ENCODE assay signal across 29 mouse cellular contexts in the genomic region with DNA sequence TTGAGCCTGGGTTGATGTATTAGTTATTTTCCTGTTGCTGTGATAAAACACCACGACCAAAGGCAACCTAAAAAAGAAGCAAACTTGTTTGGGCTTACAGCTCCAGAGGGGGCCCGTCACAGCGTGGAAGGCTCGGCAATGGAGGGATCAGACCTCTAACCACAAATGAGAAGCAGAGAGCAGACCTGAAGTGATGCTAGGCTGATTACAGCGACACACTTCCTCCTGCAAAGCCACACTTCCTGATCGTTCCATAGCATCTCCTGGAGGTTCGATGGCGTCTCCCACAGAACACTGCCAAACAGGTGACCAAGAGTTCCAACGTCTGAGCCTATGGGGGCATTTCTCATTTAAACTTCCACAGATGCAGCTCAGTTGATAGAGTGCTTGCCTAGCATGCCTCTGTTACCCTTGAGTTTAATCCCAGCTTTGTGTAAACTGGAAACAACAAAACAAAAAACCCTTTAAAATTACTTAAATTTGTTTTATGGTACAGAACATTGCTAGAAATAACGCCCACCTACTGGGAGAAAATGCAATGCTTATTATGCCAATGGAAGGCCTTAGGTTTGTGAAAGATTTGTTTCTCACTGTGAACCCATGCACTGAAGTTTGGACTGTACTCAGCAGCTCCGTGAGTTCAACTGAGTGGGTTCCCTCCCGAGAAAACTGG.
A peak's percentile ranks its signal among the peaks of the same experiment; 100 is the strongest.
DNase-seq lines count a peak whose midpoint lies in the region; ATAC-seq and TF ChIP-seq lines count a peak whose summit lies in the region.
"Had no signal": no experiment of that assay in that cellular context is flagged by ENCODE, and none has a peak within 500 bp of the region (broad histone marks: within the 10 kb centered on the region; RNA-seq: fewer than 3 reads in every experiment).

No protein-coding gene starts in this region.

- peaks cover 52% of the 10 kb centered on the region for H3K4me1 ChIP-seq in G1E (ENCODE audit: insufficient read depth, low read depth, low read length)
- peaks cover 48% of the 10 kb centered on the region for H3K4me1 ChIP-seq in liver, embryonic 12.5 days
- H3K4me1 ChIP-seq: intestine, embryonic 15.5 days; limb, embryonic 12.5 days had no signal

- H3K27me3 ChIP-seq in G1E (ENCODE audit: insufficient read depth, low read length), result no peaks in the 10 kb centered on the region
- no peaks in the 10 kb centered on the region for H3K27me3 ChIP-seq in liver, embryonic 12.5 days (replicated peaks)
- H3K27me3 ChIP-seq: CH12.LX; embryonic facial prominence, embryonic 15.5 days; forebrain, embryonic 12.5 days; heart, embryonic 12.5 days; intestine, embryonic 15.5 days; limb, embryonic 12.5 days had no signal

- WGBS in liver, embryonic 12.5 days (ENCODE audit: insufficient replicate concordance), result 27% methylated on average over 12 of the region's 12 CpGs

- H3K36me3 ChIP-seq in G1E (replicated peaks), result no peaks in the 10 kb centered on the region
- H3K36me3 ChIP-seq in liver, embryonic 12.5 days, result no peaks in the 10 kb centered on the region
- H3K36me3 ChIP-seq: embryonic facial prominence, embryonic 10.5 days; embryonic facial prominence, embryonic 15.5 days; forebrain, embryonic 12.5 days; heart, embryonic 12.5 days; intestine, embryonic 15.5 days; limb, embryonic 12.5 days had no signal

- H3K9ac ChIP-seq in liver, embryonic 12.5 days, result 0 out of 2 replicates have a peak overlapping the region, but pooled peaks have one; percentile 6
- H3K9ac ChIP-seq: embryonic facial prominence, embryonic 15.5 days; forebrain, embryonic 12.5 days; forebrain, postnatal 0 days; heart, embryonic 12.5 days; intestine, embryonic 15.5 days; limb, embryonic 12.5 days had no signal

- H3K27ac ChIP-seq in liver, embryonic 12.5 days, result peak overlapping the region; percentile 68
- H3K27ac ChIP-seq: embryonic facial prominence, embryonic 10.5 days; embryonic facial prominence, embryonic 15.5 days; forebrain, embryonic 12.5 days; intestine, embryonic 15.5 days; limb, embryonic 12.5 days had no signal

- peak overlapping the region; percentile 47; the same call in 1 of the 2 replicates for H3K4me3 ChIP-seq in G1E (ENCODE audit: low read depth, low read length)
- no peak overlapping the region for H3K4me3 ChIP-seq in liver, embryonic 12.5 days
- H3K4me3 ChIP-seq: embryonic facial prominence, embryonic 10.5 days; embryonic facial prominence, embryonic 15.5 days; forebrain, embryonic 12.5 days; heart, embryonic 12.5 days; intestine, embryonic 15.5 days; limb, embryonic 12.5 days had no signal

- TF ChIP-seq CTCF in G1E (IDR thresholded peaks at IDR 0.05; ENCODE audit: low read depth, low read length), result no peak

- peak; percentile 22; the same call in 1 of the 2 replicates for ATAC-seq in G1E (ENCODE audit: extremely low read depth, insufficient number of reproducible peaks, low FRiP score, poor library complexity, severe bottlenecking)
- no peak for ATAC-seq in liver, embryonic 12.5 days
- peak; percentile 43; the same call in 1 of the 2 replicates for ATAC-seq in megakaryocyte, adult 5-6 weeks (ENCODE audit: poor library complexity, severe bottlenecking)
- no peak for ATAC-seq in megakaryocyte-erythroid progenitor cell, adult 5-6 weeks (replicated peaks; ENCODE audit: low FRiP score, low TSS enrichment, poor library complexity, severe bottlenecking)
- ATAC-seq: forebrain, postnatal 0 days; hindbrain, embryonic 16.5 days; intestine, embryonic 15.5 days; lung, postnatal 0 days; midbrain, embryonic 16.5 days had no signal

- H3K4me2 ChIP-seq in liver, embryonic 12.5 days, result peak overlapping the region; percentile 14
- H3K4me2 ChIP-seq: embryonic facial prominence, embryonic 15.5 days; forebrain, embryonic 12.5 days; heart, embryonic 12.5 days; intestine, embryonic 15.5 days; limb, embryonic 12.5 days; midbrain, embryonic 11.5 days had no signal

- no peaks in the 10 kb centered on the region for H3K9me3 ChIP-seq in G1E (replicated peaks)
- H3K9me3 ChIP-seq in liver, embryonic 12.5 days (replicated peaks), result no peaks in the 10 kb centered on the region
- H3K9me3 ChIP-seq: embryonic facial prominence, embryonic 10.5 days; embryonic facial prominence, embryonic 15.5 days; forebrain, embryonic 12.5 days; heart, embryonic 12.5 days; intestine, embryonic 15.5 days; limb, embryonic 12.5 days had no signal

- peak; percentile 11 for DNase-seq in G1E (ENCODE audit: low spot score)
- DNase-seq in MEL-GATA-1-ER (ENCODE audit: extremely low read depth, low read depth), result peak; percentile 56
- no peak for DNase-seq in layer of hippocampus, adult 8-10 months (ENCODE audit: low spot score in 2 of 2)
- no peak for DNase-seq in gastrocnemius, adult 8-10 months (ENCODE audit: low spot score in 2 of 2)
- DNase-seq: adrenal gland, postnatal 36 days; cerebellum, adult 18-20 months; cerebellum, postnatal 10 days; forebrain, postnatal 0 days; gastrocnemius, postnatal 10 days; heart, adult 18-20 months; kidney, adult 9 months; kidney, postnatal 10 days; lung, adult 18-20 months; lung, postnatal 4 days; thymus, postnatal 4 days had no signal

Comparison
In these comparisons a context has a peak if more than half of its experiments do, and no peak if none do; other contexts are left out.
1. ATAC-seq: peak in G1E (single experiment) and megakaryocyte, adult 5-6 weeks (single experiment); none in liver, embryonic 12.5 days (single experiment) and megakaryocyte-erythroid progenitor cell, adult 5-6 weeks (single experiment).
2. DNase-seq: peak in G1E (single experiment) and MEL-GATA-1-ER (single experiment); none in layer of hippocampus, adult 8-10 months (0 of 2) and gastrocnemius, adult 8-10 months (0 of 2).